Comparison of ENCODE assay signal across 20 mouse cellular contexts in genomic region chr17:52165891-52166485, GRCm38 (mm10).
A peak's percentile ranks its signal among the peaks of the same experiment; 100 is the strongest.
DNase-seq lines count a peak whose midpoint lies in the region; ATAC-seq and TF ChIP-seq lines count a peak whose summit lies in the region.
"Had no signal": no experiment of that assay in that cellular context is flagged by ENCODE, and none has a peak within 500 bp of the region (broad histone marks: within the 10 kb centered on the region; RNA-seq: fewer than 3 reads in every experiment).

No protein-coding gene starts in this region.

- H3K9ac ChIP-seq in midbrain, embryonic 11.5 days (ENCODE audit: low read length), result no peak overlapping the region
- H3K9ac ChIP-seq: embryonic facial prominence, embryonic 12.5 days; forebrain, embryonic 12.5 days; hindbrain, embryonic 13.5 days had no signal

- H3K4me1 ChIP-seq in spleen, adult 2 months (ENCODE audit: control insufficient read depth, insufficient read depth, insufficient read length), result peaks cover 31% of the 10 kb centered on the region; the same call in 1 of the 2 replicates
- H3K4me1 ChIP-seq in midbrain, embryonic 11.5 days (ENCODE audit: control insufficient read depth, insufficient read depth, low read length), result no peaks in the 10 kb centered on the region
- H3K4me1 ChIP-seq: embryonic facial prominence, embryonic 12.5 days; forebrain, embryonic 12.5 days; heart, embryonic 10.5 days; hindbrain, embryonic 13.5 days had no signal

- H3K9me3 ChIP-seq in midbrain, embryonic 11.5 days (ENCODE audit: control insufficient read depth, low read length), result no peaks in the 10 kb centered on the region
- H3K9me3 ChIP-seq: embryonic facial prominence, embryonic 12.5 days; forebrain, embryonic 12.5 days; heart, embryonic 10.5 days; hindbrain, embryonic 13.5 days had no signal

- ATAC-seq in inflammation-experienced regulatory T-cells, adult 6 months, result peak; percentile 7
- no peak for ATAC-seq in midbrain, embryonic 11.5 days (ENCODE audit: low FRiP score)
- ATAC-seq: forebrain, embryonic 16.5 days had no signal

- DNase-seq in spleen, adult 2 months (ENCODE audit: low read depth in 1 of 2, low spot score in 2 of 2), result peak; percentile 34 to 37
- no peak for DNase-seq in spleen, postnatal 10 days (ENCODE audit: low spot score in 2 of 2)
- DNase-seq in thymus, postnatal 14 days, result peak; percentile 23
- DNase-seq in thymus, postnatal 25 days, result no peak
- no peak for DNase-seq in left cerebral cortex, adult 11 months (ENCODE audit: low spot score)
- no peak for DNase-seq in midbrain, embryonic 11.5 days (ENCODE audit: low spot score, missing footprints)
- DNase-seq: adrenal gland, postnatal 10 days; cerebellum, adult 11 months; cerebellum, adult 8-10 months; cerebellum, postnatal 14 days; gastrocnemius, postnatal 10 days; heart, adult 18-20 months; heart, postnatal 10 days had no signal

- TF ChIP-seq POLR2A in spleen, adult 2 months (IDR thresholded peaks at IDR 0.05; ENCODE audit: low read depth, low read length), result no peak

- no peak overlapping the region for H3K4me2 ChIP-seq in midbrain, embryonic 11.5 days
- H3K4me2 ChIP-seq: embryonic facial prominence, embryonic 12.5 days; forebrain, embryonic 12.5 days; hindbrain, embryonic 13.5 days had no signal

- H3K27ac ChIP-seq in spleen, adult 2 months (ENCODE audit: insufficient read depth, low read length), result peak overlapping the region; percentile 56
- no peak overlapping the region for H3K27ac ChIP-seq in midbrain, embryonic 11.5 days (ENCODE audit: low read depth, low read length)
- H3K27ac ChIP-seq: embryonic facial prominence, embryonic 12.5 days; forebrain, embryonic 12.5 days; heart, embryonic 10.5 days; hindbrain, embryonic 13.5 days had no signal

- H3K36me3 ChIP-seq in spleen, adult 2 months (ENCODE audit: control insufficient read depth, insufficient read depth, low read length), result no peaks in the 10 kb centered on the region
- H3K36me3 ChIP-seq in midbrain, embryonic 11.5 days (ENCODE audit: control insufficient read depth, insufficient read depth, low read length), result no peaks in the 10 kb centered on the region
- H3K36me3 ChIP-seq: embryonic facial prominence, embryonic 12.5 days; forebrain, embryonic 12.5 days; G1E; heart, embryonic 10.5 days; hindbrain, embryonic 13.5 days had no signal

- H3K27me3 ChIP-seq in spleen, adult 2 months (ENCODE audit: control insufficient read depth, insufficient read depth, low read length), result no peaks in the 10 kb centered on the region
- H3K27me3 ChIP-seq in midbrain, embryonic 11.5 days (ENCODE audit: control insufficient read depth, insufficient read depth, low read length), result no peaks in the 10 kb centered on the region
- H3K27me3 ChIP-seq: embryonic facial prominence, embryonic 12.5 days; forebrain, embryonic 12.5 days; hindbrain, embryonic 13.5 days had no signal

- TF ChIP-seq CTCF in spleen, adult 2 months (IDR thresholded peaks at IDR 0.05; ENCODE audit: extremely low read depth, insufficient read depth, insufficient read length, insufficient replicate concordance), result no peak

- WGBS in spleen, adult 2 months, result 13% methylated on average over 5 of the region's 5 CpGs
- 85% methylated on average over 5 of the region's 5 CpGs for WGBS in midbrain, embryonic 11.5 days

- no peak overlapping the region for H3K4me3 ChIP-seq in spleen, adult 2 months (ENCODE audit: extremely low read depth, insufficient read depth, insufficient read length)
- H3K4me3 ChIP-seq in midbrain, embryonic 11.5 days (ENCODE audit: low read depth, low read length), result no peak overlapping the region
- H3K4me3 ChIP-seq: embryonic facial prominence, embryonic 12.5 days; forebrain, embryonic 12.5 days; heart, embryonic 10.5 days; hindbrain, embryonic 13.5 days had no signal

Comparison
In these comparisons a context has a peak if more than half of its experiments do, and no peak if none do; other contexts are left out.
1. DNase-seq: peak in spleen, adult 2 months (2 of 2) and thymus, postnatal 14 days (single experiment); none in spleen, postnatal 10 days (0 of 2), thymus, postnatal 25 days (single experiment), left cerebral cortex, adult 11 months (single experiment) and midbrain, embryonic 11.5 days (single experiment).